Mouse (Mus musculus) adipocyte (in vitro differentiated cells): ENCODE results near the gene Mrpl39.

Source experiments
- DNase-seq: peaks from one replicate; pipeline ENCODE4 v3.0.0-alpha.2; 2016; ENCODE audit warnings: low spot score

Mrpl39 gene

DNA sequence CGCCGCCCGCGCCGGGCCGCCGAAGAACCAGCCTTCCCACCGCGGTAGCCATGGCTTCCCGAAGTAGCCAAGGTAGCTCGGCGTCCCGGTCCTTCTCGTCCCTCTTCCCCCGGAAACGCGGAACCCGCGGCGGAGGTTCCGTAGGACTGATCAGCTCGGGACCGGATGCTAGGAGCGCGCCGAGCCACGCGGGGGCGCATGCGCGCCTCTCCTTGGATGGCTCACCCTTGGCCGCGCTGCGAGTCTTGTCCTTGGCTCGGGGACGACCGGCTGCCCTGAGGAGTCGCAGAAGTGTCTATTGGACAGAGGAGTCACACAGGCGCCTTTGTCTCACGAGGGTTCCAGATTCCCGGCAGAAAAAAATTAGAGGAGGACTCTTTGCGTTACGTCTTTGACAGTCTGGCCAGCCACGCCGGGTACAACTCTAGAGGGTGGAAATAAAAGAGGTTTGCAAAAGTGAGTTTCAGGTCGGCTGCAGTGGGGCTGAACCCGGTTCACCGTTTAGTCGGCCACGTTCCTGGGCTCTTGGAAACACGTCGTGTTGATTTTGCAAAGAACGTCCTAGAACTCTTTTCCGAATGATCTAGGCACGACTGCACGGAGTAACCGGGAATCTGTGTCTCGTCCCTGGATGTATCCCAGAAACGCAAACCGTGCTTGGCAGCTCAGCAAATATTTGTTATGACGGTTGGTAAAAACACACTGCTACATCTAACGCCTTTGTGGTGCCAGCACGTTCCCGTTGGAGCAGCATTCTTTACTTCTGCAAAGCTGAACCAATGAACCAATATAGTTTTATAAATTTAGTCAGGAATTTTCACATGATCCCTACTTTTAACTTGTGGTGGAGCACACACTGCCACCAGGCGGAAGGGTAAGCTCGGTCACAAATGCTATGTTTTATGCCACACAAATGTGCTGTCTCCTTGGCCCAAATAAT lies at the start of gene Mrpl39:
Gene Mrpl39 (minus strand): TSS at position 577 of the 940 bp plus-strand sequence.
- DNase-seq = peak; percentile 99

DNA sequence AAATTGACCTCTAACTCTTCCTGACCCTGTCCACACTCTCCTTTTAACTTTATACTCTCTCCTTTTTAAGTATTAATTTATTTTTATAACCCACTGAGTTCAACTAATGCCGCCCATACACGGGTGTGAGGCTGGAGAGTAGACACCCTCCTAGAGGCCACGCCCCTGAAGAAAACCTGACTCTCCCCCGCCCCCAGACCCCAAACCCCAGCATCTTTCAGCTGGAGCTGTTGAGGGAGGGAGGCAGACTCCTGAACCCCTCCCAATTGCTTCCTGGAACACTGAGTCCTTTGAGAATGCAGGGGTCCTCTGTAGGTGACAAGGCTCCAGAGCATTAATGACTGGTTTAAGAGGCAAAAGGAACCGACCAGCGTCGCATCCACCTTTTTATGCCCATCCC lies 49.4 kb upstream of the Mrpl39 start:
- no peak for DNase-seq

DNA sequence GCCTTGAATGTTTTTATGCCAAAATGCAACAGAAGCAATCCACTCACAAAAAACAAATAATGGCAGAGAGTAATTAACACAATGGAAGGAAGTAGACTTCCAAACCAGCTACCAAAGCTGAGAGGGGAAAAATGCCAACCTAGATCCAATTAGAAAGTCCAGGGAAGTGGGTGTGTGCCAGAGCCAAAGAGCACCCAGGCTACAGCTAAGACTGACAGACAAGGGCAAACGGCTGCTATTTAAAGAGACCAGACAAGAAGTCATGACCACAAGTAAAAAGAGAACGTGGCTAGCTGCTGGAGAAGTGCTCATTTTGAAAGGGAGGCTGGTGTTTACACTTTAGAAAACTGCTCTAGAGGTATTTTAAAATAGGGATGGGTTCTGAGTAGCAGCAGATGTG lies 47.7 kb upstream of the Mrpl39 start:
- DNase-seq = peak; percentile 26

DNA sequence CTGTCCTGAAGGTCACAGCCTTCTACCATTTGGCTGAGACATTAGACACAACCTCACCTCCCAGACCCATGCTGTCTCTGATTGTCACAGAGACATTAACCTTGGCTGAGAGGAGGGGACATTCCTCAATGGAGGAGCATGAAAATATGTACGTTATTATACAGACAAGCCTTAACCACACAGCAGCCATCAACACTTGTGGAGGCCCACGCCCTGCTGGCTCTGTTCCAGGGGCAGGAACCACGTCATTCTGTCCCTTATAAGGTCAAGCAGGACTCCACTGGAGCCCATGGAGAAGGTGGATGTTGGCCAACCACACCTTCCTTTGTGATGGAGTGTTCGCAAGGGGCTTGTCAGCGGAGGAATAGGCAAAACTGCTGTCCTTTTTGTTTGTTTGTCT lies 44.2 kb upstream of the Mrpl39 start:
- no peak for DNase-seq

DNA sequence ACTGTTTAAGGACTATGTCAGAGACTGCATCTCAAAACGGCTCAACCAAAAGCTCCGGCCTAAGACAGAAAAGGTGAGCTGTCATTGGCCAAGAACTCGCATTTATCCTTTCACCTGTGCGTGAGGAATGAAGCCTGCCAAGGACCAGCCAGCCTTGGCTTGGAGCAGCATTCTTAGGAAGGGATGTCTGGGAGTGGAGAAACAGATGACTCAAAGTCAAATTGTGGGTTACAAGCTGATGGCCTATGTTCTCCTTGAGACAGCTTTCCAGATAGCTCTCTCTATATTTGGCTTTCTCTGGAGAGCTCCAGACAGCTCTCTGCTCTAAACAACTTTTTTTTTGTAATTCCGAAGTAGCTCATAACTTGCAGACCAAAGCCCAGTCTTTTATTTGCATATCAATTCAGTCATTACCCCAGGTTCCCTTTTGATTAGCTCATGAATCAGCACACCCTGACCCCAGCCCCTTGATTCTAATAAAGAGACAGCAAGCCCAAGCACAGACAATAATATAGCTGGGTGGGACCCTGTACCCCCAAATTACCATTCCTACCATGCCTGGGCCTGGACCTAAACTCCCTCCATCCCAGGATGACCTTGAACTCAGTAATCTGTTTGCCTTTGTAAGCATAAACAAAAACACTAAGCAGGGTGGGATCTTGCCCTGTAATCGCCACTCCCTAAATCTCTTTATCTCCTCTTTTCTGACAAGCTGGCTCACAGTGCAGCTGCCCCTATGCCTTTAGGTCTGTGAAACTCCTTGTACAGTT lies 43.5 kb upstream of the Mrpl39 start:
- DNase-seq = no peak

DNA sequence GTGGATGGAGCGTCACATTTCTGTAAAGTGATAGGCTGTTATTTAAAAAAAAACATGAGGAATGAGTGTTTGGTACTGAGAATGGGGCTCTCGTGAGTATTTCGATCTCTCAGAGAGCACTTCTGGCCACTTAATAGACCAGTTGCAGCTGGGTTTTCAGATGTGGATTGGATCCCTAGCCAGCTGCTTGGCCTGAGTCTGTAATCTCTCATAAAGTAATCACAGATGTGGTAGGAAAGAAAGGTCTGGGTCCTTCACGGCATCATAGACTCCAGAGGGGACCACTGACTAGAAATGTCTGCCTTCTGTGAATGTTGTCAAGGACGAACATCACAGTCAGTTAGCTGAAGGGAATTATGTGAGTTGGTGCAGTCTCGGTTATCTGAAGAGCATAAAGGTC lies 42.9 kb upstream of the Mrpl39 start:
- no peak for DNase-seq

DNA sequence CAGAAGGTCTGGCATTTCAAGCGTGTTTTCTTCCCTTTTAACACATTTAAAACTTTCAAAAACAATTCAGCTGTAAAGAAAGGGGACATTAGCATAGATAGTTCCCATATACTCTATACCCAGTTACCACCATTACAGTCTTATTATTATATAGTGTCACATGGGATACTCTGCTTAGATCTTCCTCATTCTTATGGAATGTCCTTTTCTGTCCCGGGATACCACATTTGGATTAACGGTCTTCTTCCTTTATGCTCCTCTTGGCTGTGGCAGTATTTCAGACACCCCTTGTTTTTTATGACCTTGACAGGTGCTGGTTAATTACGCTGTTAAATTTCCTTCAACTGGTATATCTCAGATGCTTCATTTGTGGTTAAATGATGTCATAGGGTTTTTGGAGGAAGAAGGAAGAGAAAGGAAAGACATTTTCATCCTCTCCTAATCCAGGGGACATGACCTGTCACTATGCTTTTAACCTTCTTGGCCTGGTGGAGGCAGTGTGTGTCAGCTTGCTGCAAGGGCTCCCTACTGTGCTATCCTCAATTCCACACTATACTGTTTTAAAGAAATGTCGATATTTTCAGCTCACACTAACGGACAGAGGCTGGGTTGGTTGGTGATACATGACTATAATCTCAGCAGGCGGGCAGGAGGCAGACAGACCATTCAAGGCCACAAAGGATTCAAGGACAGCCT lies 40.7 kb upstream of the Mrpl39 start:
- DNase-seq = no peak

DNA sequence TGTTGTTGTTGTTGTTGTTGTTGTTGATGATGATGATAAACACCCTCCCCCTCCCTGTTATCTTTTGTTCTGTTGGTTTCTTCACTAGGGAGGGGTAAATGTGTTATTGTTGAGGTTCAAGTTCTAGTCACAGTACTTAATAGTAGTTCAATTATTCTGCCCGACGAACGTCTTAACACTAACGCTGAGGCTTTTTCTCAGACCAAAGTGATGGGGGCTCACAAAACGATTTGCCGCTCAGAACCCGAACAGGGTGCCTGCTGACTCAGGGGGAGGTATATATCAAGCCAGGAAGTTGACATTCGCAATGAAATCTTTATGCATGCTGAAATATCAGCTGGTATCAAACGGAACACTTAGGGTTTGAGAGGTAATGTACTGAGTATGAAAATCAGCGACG lies 39.8 kb upstream of the Mrpl39 start:
- no peak for DNase-seq

DNA sequence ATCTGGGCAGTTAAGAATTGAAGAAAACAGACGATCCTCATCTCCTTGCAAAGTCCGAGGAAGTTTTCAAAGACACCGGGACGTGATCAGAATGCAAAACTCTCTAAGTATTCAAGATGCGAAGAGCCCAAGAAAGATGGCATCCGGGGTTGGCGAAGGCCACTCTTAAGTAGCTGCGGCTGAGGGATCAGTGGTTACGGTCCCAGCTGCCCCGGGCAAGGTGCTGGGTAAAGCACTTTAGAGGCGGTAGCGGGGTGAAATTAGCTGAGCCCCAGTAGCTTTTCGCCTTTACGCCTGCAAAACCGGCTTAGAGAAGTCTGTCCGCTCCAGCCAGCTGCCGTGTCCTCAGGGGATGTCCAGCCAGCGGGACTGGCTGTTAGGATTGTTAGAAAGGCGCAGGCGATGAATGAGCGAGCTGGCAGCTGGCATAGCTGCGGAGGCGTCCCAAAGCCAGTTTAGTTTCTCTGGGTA lies 39.3 kb upstream of the Mrpl39 start:
- DNase-seq = no peak

DNA sequence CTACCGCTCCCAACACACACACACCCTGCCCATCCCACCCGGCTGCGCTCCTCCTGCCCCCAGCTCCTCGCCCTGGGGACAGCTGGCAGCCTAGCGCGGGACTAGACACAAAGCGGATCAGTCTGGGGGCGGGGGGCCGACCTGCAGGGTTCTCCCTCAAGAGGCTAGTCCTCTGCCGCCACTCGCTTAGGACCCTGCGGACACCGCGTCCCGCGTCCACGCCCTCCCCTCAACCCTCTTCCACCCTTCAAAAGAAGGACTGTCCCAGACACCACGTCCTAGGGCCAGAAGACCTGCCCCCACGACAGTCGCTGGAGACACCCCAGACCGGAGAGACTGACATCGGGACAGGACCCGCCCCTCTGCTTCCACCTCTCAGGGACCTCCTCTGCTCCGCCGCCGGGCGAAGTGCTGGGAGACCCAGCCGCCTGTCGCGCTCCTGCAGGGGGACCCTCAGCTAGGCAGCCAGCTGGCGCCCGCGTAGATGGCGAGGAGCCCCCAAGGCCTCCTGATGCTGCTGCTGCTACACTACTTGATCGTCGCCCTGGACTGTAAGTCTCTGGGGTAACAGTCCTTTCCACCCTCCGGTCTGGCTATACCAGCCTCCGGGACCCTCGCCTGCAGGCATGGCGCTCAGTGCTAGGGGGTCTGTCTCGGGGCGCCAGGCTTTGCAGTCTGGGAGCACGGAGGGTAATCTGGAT lies 38.6 kb upstream of the Mrpl39 start, which contains the start of gene Jam2:
Gene Jam2 (plus strand): TSS at position 121 of the 701 bp plus-strand sequence.
- DNase-seq = no peak

DNA sequence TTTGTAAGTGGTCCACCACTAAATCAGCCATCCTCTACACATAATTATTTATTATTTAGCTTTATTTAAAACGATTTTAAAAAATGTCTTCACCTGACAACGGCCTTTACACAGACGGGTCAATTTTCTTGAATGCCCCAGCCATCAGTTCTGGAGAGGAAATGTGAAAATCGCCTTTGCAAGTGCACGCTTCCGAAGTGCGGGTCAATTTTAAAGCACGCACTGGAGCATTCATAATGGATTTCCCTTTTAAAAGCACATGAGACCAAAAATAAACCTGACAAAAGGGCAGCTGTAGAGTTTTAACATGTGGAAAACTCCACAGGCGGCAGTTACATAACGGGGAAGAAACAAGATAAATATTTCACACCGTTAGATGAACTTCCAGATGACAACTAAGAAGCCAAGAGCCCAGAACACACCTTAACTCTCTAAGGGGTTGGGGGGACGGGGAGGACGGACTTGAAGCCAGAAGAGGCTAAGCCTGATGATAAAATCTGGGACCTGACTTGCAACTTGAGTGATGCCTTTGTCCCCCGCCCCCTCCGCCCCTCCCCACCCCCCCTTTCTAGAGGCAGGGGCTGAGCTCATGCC lies 37.8 kb upstream of the Mrpl39 start:
- no peak for DNase-seq

DNA sequence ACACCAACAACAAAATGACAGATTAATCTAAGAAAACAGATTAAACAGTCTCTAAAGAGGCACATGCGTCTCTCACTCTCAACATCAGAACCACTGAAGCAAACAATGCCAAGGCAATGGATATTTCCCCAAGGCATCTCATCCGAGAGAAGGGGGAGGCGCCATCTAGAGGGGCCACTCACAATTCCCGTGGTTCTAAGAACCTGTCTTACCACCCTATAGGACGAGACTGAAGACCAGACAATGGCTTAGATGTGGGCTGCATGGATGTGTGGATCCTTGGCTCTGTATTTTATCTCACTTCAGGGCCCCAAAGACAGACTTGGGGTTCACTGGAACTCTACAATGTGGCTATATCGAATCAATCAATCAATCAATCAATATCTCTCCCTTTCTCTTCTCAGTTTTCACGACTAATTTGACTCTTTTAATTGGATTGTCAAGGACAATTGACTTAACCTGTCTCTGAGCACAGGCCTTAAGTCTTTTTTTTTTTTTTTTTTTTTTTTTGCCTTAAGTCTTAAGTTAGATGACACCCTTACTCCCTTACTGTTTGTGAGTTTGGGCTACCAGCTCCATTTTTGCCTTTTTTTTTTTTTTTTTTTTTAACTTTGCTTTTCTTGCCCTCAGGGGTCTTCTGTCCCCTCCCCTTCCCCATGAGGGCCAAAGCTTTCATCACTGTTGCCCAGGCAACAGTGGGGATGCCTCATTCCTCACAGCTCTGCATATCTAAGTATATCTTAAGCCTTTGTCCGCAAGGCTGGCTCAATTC lies 37.1 kb upstream of the Mrpl39 start:
- no peak for DNase-seq

DNA sequence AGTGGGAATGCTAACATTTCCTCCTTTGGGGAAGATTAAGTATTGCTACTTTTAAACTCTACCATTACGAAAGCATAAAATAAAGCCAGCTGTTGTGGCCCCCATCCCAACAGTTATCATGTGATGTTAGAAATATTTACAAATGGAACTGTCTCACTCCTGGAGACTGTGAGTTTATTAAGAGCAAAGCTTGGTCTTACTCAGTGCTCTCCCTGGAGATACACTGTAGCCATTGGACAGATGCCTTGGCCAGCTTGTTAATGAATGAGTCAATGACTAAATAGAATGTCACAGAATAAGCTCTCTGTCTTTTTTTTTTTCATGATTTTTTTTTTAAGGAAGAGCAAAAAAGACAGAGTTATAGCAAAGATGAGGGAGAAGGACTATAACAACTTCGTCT lies 35.9 kb upstream of the Mrpl39 start:
- peak; percentile 79 for DNase-seq

DNA sequence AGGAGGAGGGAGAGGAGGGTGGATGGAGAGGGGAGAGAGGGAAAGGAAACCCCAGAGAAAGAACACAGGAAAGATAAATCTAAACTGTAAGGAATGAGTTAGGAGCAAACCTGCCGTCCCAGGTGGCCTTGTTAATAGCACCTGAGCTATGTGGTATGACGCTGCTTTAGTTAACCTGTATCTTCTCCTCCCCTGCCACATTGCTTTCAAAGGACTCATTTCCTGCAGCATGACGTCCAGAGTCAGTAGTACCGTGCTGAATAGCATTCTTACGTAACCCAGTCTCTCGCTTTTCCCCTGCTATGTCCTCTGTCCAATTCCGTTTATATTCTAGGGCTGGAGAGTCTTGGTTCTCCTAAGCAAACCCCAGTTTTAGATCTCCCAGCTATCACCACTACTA lies 35.3 kb upstream of the Mrpl39 start:
- DNase-seq = peak; percentile 16

DNA sequence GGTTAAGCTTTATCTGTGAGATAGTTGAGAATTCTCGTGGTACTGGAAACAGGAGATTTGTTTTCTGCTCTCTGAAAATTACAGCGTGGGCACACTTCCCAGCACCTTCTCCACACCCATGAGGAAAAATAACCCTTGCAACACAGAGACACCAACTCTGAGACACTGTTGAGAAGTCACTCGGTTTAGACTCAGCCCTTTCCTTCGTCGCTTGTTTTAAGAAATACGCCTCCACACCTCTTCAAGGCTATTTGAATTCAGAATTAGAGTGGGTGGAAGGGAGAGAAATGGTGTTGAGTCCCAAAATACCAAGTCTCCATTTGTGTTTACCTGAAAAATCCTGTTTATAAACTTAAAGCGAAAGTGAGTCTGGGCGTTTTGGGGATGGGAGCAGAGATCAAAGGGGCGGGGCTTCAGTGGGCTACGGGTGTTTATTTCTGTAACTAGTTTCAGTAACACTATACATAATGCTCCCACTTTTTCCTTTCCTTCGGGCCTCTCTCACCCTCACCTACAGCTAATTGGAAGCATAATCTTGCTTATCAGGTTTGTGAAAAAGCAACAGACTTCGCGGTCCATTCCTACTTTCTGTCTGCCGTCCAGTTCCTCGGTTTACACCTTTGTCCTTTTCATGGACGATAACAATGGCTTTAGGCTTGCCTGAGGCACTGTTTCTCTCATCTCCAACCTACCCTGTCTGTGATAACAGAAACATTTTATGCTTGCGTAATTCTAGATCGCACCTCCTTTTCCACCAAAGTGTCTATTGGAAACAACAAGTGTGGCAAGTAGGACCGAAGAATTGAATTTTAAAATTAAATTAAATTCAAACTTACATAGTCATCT lies 34.3 kb upstream of the Mrpl39 start:
- no peak for DNase-seq

DNA sequence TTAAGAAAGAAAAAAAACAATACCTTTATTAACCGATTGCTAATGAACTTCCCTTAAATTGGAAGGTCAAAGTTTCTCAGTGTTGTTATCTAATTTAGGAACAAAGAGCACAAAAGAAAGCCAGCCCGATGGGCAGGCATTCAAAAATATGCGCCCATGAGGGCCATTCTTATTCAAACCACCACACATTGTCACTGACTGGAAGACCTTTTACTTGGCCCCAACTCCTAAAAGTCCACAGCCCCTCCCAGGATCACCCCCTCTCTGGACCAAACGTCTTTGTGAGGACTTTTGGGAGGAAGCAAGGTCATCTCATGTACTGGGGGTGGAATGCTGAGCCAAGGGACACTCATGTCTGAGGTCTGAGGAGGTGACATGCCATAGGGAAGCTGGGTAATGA lies 33.6 kb upstream of the Mrpl39 start:
- DNase-seq = no peak

DNA sequence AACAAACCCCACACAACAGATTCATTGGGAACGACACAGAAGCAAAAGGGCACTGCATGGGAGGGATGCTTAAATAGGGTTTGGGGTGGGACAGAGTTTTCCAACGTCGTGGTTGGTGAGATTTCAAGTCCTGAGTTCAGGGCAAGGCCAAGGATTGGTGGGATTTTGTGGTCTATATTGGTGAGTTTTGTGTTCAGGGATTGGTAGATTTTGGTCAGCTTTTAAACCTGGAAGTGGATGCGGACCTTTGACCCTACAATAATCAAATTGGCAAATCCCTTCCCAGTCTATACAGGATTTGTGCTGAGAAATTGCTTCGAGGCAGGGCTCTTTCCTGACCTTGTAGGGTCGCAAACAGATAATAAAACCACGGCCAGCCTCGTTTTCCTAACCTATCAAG lies 32.4 kb upstream of the Mrpl39 start:
- DNase-seq = no peak

DNA sequence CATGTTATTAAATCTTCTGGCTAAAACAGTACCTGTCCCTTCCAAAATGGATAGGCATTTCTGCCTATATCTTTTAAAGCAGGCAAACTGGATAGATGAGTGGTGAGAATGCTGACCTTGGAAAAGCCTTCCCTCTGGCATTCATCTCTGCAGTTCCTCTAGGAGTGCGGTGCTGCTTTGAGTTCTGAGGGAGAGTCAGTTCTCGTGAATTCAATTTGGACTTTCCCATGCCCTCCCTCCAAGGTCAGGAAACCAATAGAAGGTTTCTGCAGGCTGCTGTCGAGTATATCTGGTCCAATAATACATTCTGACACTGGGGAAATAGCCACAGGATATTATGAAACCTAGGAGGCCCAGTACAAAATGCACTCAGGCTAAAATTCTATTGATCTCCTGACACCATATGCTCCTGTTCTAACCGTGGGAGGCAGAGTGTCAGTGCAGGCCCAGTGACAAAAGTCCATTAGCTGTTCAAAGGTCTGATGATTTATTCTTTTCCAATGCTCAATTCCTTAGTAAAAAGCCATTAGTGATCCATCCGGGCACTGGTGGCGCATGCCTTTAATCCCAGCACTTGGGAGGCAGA lies 10.3 kb upstream of the Mrpl39 start:
- DNase-seq = peak; percentile 12
